Mouse (Mus musculus): ENCODE measurements around the gene Mtx1. TPM values are rescaled to one million over a fixed set of nuclear protein-coding genes. Genes with fewer than 3 reads are reported as not detected.
"Not testable (repeated sequence)": the region's sequence is repeated elsewhere in the genome, so short reads cannot be mapped to it uniquely, and the experiment has no call there.

Gene Mtx1
- total RNA-seq, 2 experiments from 2014 or later: 62.9 to 67.2 TPM

GRCm38 (mm10) chr3:89242331-89242895, 15.5 kb upstream of the Mtx1 start:
- DNase-seq: peak; percentile 79

- DNase-seq: no peak
Observed at GRCm38 (mm10) chr3:89238494-89238893, 11.6 kb upstream of the Mtx1 start.

- no peak for DNase-seq
Observed at GRCm38 (mm10) chr3:89237682-89238081, 10.8 kb upstream of the Mtx1 start.

- no peak for DNase-seq
Observed at GRCm38 (mm10) chr3:89236516-89236915, 9.6 kb upstream of the Mtx1 start.

- peak; percentile 69 for DNase-seq
Observed at GRCm38 (mm10) chr3:89233562-89234110, 6.7 kb upstream of the Mtx1 start.

- DNase-seq: no peak
Observed at GRCm38 (mm10) chr3:89232614-89233013, 5.7 kb upstream of the Mtx1 start.

- DNase-seq: no peak
Observed at GRCm38 (mm10) chr3:89231772-89232275, 4.9 kb upstream of the Mtx1 start.

- DNase-seq: no peak
Observed at GRCm38 (mm10) chr3:89231345-89231744, 4.5 kb upstream of the Mtx1 start.

- no peak for DNase-seq
Observed at GRCm38 (mm10) chr3:89230561-89230960, 3.7 kb upstream of the Mtx1 start.

GRCm38 (mm10) chr3:89229276-89229675, 2.4 kb upstream of the Mtx1 start:
- no peak for DNase-seq

GRCm38 (mm10) chr3:89228836-89229235, 1.9 kb upstream of the Mtx1 start, which contains the start of gene Muc1:
Gene Muc1, plus strand, starts transcription at chr3:89229057.
- no peak for DNase-seq

GRCm38 (mm10) chr3:89228180-89228549, 1.3 kb upstream of the Mtx1 start:
- DNase-seq: peak; percentile 94

GRCm38 (mm10) chr3:89227307-89228179, 655 bp upstream of the Mtx1 start:
- peak; percentile 89 for DNase-seq

GRCm38 (mm10) chr3:89226361-89226760, 527 bp downstream of the Mtx1 start:
- no peak for DNase-seq

- no peak for DNase-seq
Observed at GRCm38 (mm10) chr3:89225918-89226317, 970 bp downstream of the Mtx1 start.

GRCm38 (mm10) chr3:89225321-89225815, 1.5 kb downstream of the Mtx1 start:
- DNase-seq: no peak

- DNase-seq: no peak
Observed at GRCm38 (mm10) chr3:89224796-89225195, 2.1 kb downstream of the Mtx1 start.

GRCm38 (mm10) chr3:89221167-89221566, 5.7 kb downstream of the Mtx1 start:
- no peak for DNase-seq

- no peak for DNase-seq
Observed at GRCm38 (mm10) chr3:89219546-89219945, 7.3 kb downstream of the Mtx1 start.

GRCm38 (mm10) chr3:89218271-89218670, 8.6 kb downstream of the Mtx1 start:
- DNase-seq: no peak

- DNase-seq: not testable (repeated sequence)
Observed at GRCm38 (mm10) chr3:89216407-89216806, 10.5 kb downstream of the Mtx1 start.

GRCm38 (mm10) chr3:89215853-89216252, 11.0 kb downstream of the Mtx1 start:
- peak; percentile 89 for DNase-seq

Data from heart, postnatal 4 days (tissue).